Mouse (Mus musculus): ENCODE results near the gene Gm17555. TPM values are rescaled to one million over a fixed set of nuclear protein-coding genes. Genes with fewer than 3 reads are reported as not detected.

Gm17555 gene
- polyA plus RNA-seq, 1 experiment from 2014 or later, result not detected

- WGBS, result 89% methylated on average over 4 of the region's 4 CpGs
- H3K9ac ChIP-seq, result no peak overlapping the region
- H3K4me2 ChIP-seq (replicated peaks), result no peak overlapping the region
- ATAC-seq (ENCODE audit: low FRiP score, low read depth), result no peak
- no peaks in the 10 kb centered on the region for H3K36me3 ChIP-seq
- no peaks in the 10 kb centered on the region for H3K27me3 ChIP-seq (replicated peaks)
- H3K4me3 ChIP-seq, result no peak overlapping the region
- no peaks in the 10 kb centered on the region for H3K9me3 ChIP-seq
- H3K27ac ChIP-seq, result no peak overlapping the region
- H3K4me1 ChIP-seq, result no peaks in the 10 kb centered on the region
These were observed 22.0 kb downstream of the Gm17555 start for GRCm38 (mm10) chr2:126236905-126237304.

GRCm38 (mm10) chr2:126245446-126245845 lies 30.5 kb downstream of the Gm17555 start:
- ATAC-seq (ENCODE audit: low FRiP score, low read depth), result no peak
- WGBS, result 45% methylated on average over 2 of the region's 2 CpGs
- H3K4me3 ChIP-seq, result no peak overlapping the region
- H3K36me3 ChIP-seq, result no peaks in the 10 kb centered on the region
- H3K27ac ChIP-seq, result no peak overlapping the region
- H3K4me1 ChIP-seq, result no peaks in the 10 kb centered on the region
- H3K4me2 ChIP-seq (replicated peaks), result no peak overlapping the region
- H3K27me3 ChIP-seq (replicated peaks), result no peaks in the 10 kb centered on the region
- H3K9ac ChIP-seq, result no peak overlapping the region
- H3K9me3 ChIP-seq, result no peaks in the 10 kb centered on the region

GRCm38 (mm10) chr2:126248536-126248935 lies 33.6 kb downstream of the Gm17555 start:
- H3K9me3 ChIP-seq, result no peaks in the 10 kb centered on the region
- H3K4me3 ChIP-seq, result no peak overlapping the region
- no peak for ATAC-seq (ENCODE audit: low FRiP score, low read depth)
- no peaks in the 10 kb centered on the region for H3K36me3 ChIP-seq
- H3K4me1 ChIP-seq, result no peaks in the 10 kb centered on the region
- no peak overlapping the region for H3K9ac ChIP-seq
- no peak overlapping the region for H3K27ac ChIP-seq
- no peaks in the 10 kb centered on the region for H3K27me3 ChIP-seq (replicated peaks)
- WGBS, result 91% methylated on average over 2 of the region's 2 CpGs
- H3K4me2 ChIP-seq (replicated peaks), result no peak overlapping the region

- H3K36me3 ChIP-seq, result no peaks in the 10 kb centered on the region
- H3K4me1 ChIP-seq, result no peaks in the 10 kb centered on the region
- no peak overlapping the region for H3K4me2 ChIP-seq (replicated peaks)
- H3K9ac ChIP-seq, result no peak overlapping the region
- ATAC-seq (ENCODE audit: low FRiP score, low read depth), result no peak
- H3K27ac ChIP-seq, result no peak overlapping the region
- no peak overlapping the region for H3K4me3 ChIP-seq
- H3K27me3 ChIP-seq (replicated peaks), result no peaks in the 10 kb centered on the region
- H3K9me3 ChIP-seq, result no peaks in the 10 kb centered on the region
These were observed 37.3 kb downstream of the Gm17555 start for GRCm38 (mm10) chr2:126252211-126252610.

Other genes with a start within 250 kb of the Gm17555 start
- 0.93 and 1.2 TPM in 2 replicates for gene Fgf7, start 180.4 kb upstream of the Gm17555 start, polyA plus RNA-seq (2016; fragmentation: Nextera tagmentation; extraction: Ambion mirVana)
- gene Fam227b, start 63.1 kb upstream of the Gm17555 start, polyA plus RNA-seq (2016; fragmentation: Nextera tagmentation; extraction: Ambion mirVana), result not detected in 2 replicates
- gene Dtwd1, start 63.0 kb upstream of the Gm17555 start, polyA plus RNA-seq (2016; fragmentation: Nextera tagmentation; extraction: Ambion mirVana), result 15.7 and 18.0 TPM in 2 replicates